Mouse (Mus musculus): ENCODE results near the gene Rgs7.

DNA sequence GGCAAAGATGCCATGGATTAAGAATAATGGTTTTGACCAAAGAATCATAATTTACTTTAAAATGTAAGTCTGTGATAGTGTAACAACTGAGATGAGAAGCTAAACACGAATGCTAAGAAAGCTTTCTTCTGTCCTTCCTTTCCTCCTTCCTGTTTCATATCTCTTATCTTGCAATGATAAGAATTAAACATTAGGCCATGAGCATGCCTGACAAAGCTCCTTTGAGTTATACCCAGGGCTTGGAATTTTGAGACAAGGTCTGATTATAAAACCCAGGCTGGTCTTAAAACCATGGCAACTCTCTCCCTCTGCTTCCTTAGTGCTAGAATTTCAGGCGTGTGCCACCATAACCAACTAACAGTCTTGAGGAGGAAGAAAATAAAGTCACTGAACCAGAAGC is 22.2 kb upstream of the Rgs7 start:
- no peak for TF ChIP-seq CTCF (conservative IDR thresholded peaks at IDR 0.05; ENCODE audit: insufficient read depth, insufficient read length, low read depth, low read length)
- no peak for TF ChIP-seq POLR2A (IDR thresholded peaks at IDR 0.05; ENCODE audit: low read depth, low read length)
